Mouse (Mus musculus) spleen, postnatal 36 days (tissue): ENCODE results near the gene Wdr76.
A peak's percentile ranks its signal among the peaks of the same experiment; 100 is the strongest.
"Not testable (repeated sequence)": the region's sequence is repeated elsewhere in the genome, so short reads cannot be mapped to it uniquely, and the experiment has no call there.

Experiments
- DNase-seq, 2 experiments: peaks; one replicate each; pipeline ENCODE4 v3.0.0; 2022; ENCODE audit warnings: low spot score in 2 of 2, mixed read lengths in 1 of 2

The Wdr76 gene

GRCm38 (mm10) chr2:121518711-121519110, 12.2 kb downstream of the Wdr76 start:
- not testable (repeated sequence) for DNase-seq

- DNase-seq, result no peak
These were observed 15.5 kb downstream of the Wdr76 start for GRCm38 (mm10) chr2:121522006-121522405.

GRCm38 (mm10) chr2:121522830-121523229, 16.3 kb downstream of the Wdr76 start:
- DNase-seq, result not testable (repeated sequence)

- no peak for DNase-seq
These were observed 18.5 kb downstream of the Wdr76 start for GRCm38 (mm10) chr2:121525056-121525455.

- no peak for DNase-seq
These were observed 38.3 kb downstream of the Wdr76 start for GRCm38 (mm10) chr2:121544829-121545228.

GRCm38 (mm10) chr2:121549630-121550029, 43.1 kb downstream of the Wdr76 start:
- no peak for DNase-seq

GRCm38 (mm10) chr2:121551271-121551670, 44.7 kb downstream of the Wdr76 start:
- no peak for DNase-seq

- DNase-seq, result no peak
These were observed 56.6 kb downstream of the Wdr76 start for GRCm38 (mm10) chr2:121563117-121563516.

- DNase-seq, result no peak
These were observed 59.4 kb downstream of the Wdr76 start for GRCm38 (mm10) chr2:121565911-121566310.

GRCm38 (mm10) chr2:121570049-121570448, 63.5 kb downstream of the Wdr76 start:
- no peak for DNase-seq

GRCm38 (mm10) chr2:121570999-121571655, 64.6 kb downstream of the Wdr76 start:
- no peak for DNase-seq

GRCm38 (mm10) chr2:121571780-121572179, 65.3 kb downstream of the Wdr76 start:
- peak; percentile 58 to 65 for DNase-seq

GRCm38 (mm10) chr2:121574066-121574630, 67.6 kb downstream of the Wdr76 start:
- no peak for DNase-seq

- no peak for DNase-seq
These were observed 69.2 kb downstream of the Wdr76 start for GRCm38 (mm10) chr2:121575741-121576201.

- no peak for DNase-seq
These were observed 76.4 kb downstream of the Wdr76 start for GRCm38 (mm10) chr2:121582809-121583376.

GRCm38 (mm10) chr2:121583468-121584116, 77.1 kb downstream of the Wdr76 start:
- DNase-seq, result peak in 1 of 2 experiments; percentile 4

- no peak for DNase-seq
These were observed 78.2 kb downstream of the Wdr76 start for GRCm38 (mm10) chr2:121584705-121585104.

GRCm38 (mm10) chr2:121587523-121588308, 81.2 kb downstream of the Wdr76 start:
- no peak for DNase-seq

- no peak for DNase-seq
These were observed 81.8 kb downstream of the Wdr76 start for GRCm38 (mm10) chr2:121588309-121588694.

- DNase-seq, result no peak
These were observed 87.6 kb downstream of the Wdr76 start for GRCm38 (mm10) chr2:121594131-121594530.
